Mouse (Mus musculus) frontal cortex, postnatal 10 days (tissue): ENCODE data around the gene Arhgap25.
"Not testable (repeated sequence)": the region's sequence is repeated elsewhere in the genome, so short reads cannot be mapped to it uniquely, and the experiment has no call there.

ENCODE experiments used
- DNase-seq, 2 experiments: peaks; one replicate each; pipeline ENCODE4 v3.0.0; 2022; ENCODE audit warnings: low spot score in 2 of 2, mixed read lengths in 1 of 2

The Arhgap25 gene

GRCm38 (mm10) chr6:87503536-87503935, 29.5 kb downstream of the Arhgap25 start:
- DNase-seq = no peak

GRCm38 (mm10) chr6:87502831-87503286, 30.2 kb downstream of the Arhgap25 start:
- DNase-seq = no peak

- no peak for DNase-seq
Measured at GRCm38 (mm10) chr6:87502411-87502810, 30.6 kb downstream of the Arhgap25 start.

- DNase-seq = no peak
Measured at GRCm38 (mm10) chr6:87500696-87501095, 32.4 kb downstream of the Arhgap25 start.

GRCm38 (mm10) chr6:87499791-87500190, 33.3 kb downstream of the Arhgap25 start:
- no peak for DNase-seq

- DNase-seq = no peak
Measured at GRCm38 (mm10) chr6:87496143-87496542, 36.9 kb downstream of the Arhgap25 start.

- no peak for DNase-seq
Measured at GRCm38 (mm10) chr6:87494339-87494738, 38.7 kb downstream of the Arhgap25 start.

GRCm38 (mm10) chr6:87487657-87488426, 45.2 kb downstream of the Arhgap25 start:
- DNase-seq = no peak

- no peak for DNase-seq
Measured at GRCm38 (mm10) chr6:87484806-87485205, 48.3 kb downstream of the Arhgap25 start.

GRCm38 (mm10) chr6:87483900-87484289, 49.2 kb downstream of the Arhgap25 start:
- no peak for DNase-seq

- DNase-seq = no peak
Measured at GRCm38 (mm10) chr6:87483224-87483899, 49.7 kb downstream of the Arhgap25 start.

GRCm38 (mm10) chr6:87479291-87479999, 53.6 kb downstream of the Arhgap25 start:
- DNase-seq = no peak

GRCm38 (mm10) chr6:87478847-87479246, 54.2 kb downstream of the Arhgap25 start:
- DNase-seq = no peak

- no peak for DNase-seq
Measured at GRCm38 (mm10) chr6:87475223-87475622, 57.8 kb downstream of the Arhgap25 start.

- DNase-seq = not testable (repeated sequence)
Measured at GRCm38 (mm10) chr6:87470098-87470497, 63.0 kb downstream of the Arhgap25 start.

- no peak for DNase-seq
Measured at GRCm38 (mm10) chr6:87468372-87468771, 64.7 kb downstream of the Arhgap25 start.

GRCm38 (mm10) chr6:87467373-87467772, 65.7 kb downstream of the Arhgap25 start:
- DNase-seq = no peak

GRCm38 (mm10) chr6:87466221-87466620, 66.8 kb downstream of the Arhgap25 start:
- peak; percentile 20 to 27 for DNase-seq

GRCm38 (mm10) chr6:87455507-87455906, 77.6 kb downstream of the Arhgap25 start:
- DNase-seq = no peak

- no peak for DNase-seq
Measured at GRCm38 (mm10) chr6:87451771-87452170, 81.3 kb downstream of the Arhgap25 start.

GRCm38 (mm10) chr6:87451016-87451415, 82.0 kb downstream of the Arhgap25 start:
- DNase-seq = no peak

GRCm38 (mm10) chr6:87449534-87449933, 83.5 kb downstream of the Arhgap25 start:
- DNase-seq = no peak
